Mouse (Mus musculus): ENCODE data around the gene Wdr31. TPM values are rescaled to one million over a fixed set of nuclear protein-coding genes. Genes with fewer than 3 reads are reported as not detected.

Wdr31 gene
- 0.37 and 0.41 TPM in 2 replicates for polyA plus RNA-seq (2012; rRNA removed)

GRCm38 (mm10) chr4:62470598-62471051 lies at the start of gene Wdr31:
Gene Wdr31, minus strand, starts transcription at chr4:62470896.

GRCm38 (mm10) chr4:62519849-62520233 lies 49.1 kb upstream of the Wdr31 start, which contains the start of gene Alad:
Gene Alad, minus strand, starts transcription at chr4:62519918.

GRCm38 (mm10) chr4:62503374-62503970 lies 32.8 kb upstream of the Wdr31 start, which contains the start of gene Hdhd3:
Gene Hdhd3, minus strand, starts transcription at chr4:62503467.

GRCm38 (mm10) chr4:62479937-62480708 lies 9.4 kb upstream of the Wdr31 start, which contains the start of gene Bspry:
Gene Bspry, plus strand, starts transcription at chr4:62480053.

GRCm38 (mm10) chr4:62435081-62435480 lies 35.6 kb downstream of the Wdr31 start, which contains the start of gene Rnf183:
Gene Rnf183, minus strand, starts transcription at chr4:62435252.

GRCm38 (mm10) chr4:62408601-62409282 lies 62.0 kb downstream of the Wdr31 start, which contains the start of the genes Cdc26 and Prpf4:
Gene Cdc26, minus strand, starts transcription at chr4:62408642.
Gene Prpf4, plus strand, starts transcription at chr4:62408797.

Other genes starting within 250 kb of the Wdr31 start
- gene Zfp37, start 239.8 kb downstream of the Wdr31 start, polyA plus RNA-seq (2012; rRNA removed), result 0.35 and 0.43 TPM in 2 replicates
- gene Slc31a2, start 208.3 kb downstream of the Wdr31 start, polyA plus RNA-seq (2012; rRNA removed), result 10.7 and 13.0 TPM in 2 replicates
- 12.3 and 14.7 TPM in 2 replicates for gene Fkbp15, start 110.3 kb downstream of the Wdr31 start, polyA plus RNA-seq (2012; rRNA removed)
- gene Slc31a1, start 110.2 kb downstream of the Wdr31 start, polyA plus RNA-seq (2012; rRNA removed), result 47.5 and 50.3 TPM in 2 replicates
- 38.3 and 38.5 TPM in 2 replicates for gene Cdc26, start 62.3 kb downstream of the Wdr31 start, polyA plus RNA-seq (2012; rRNA removed)
- 5.7 and 5.8 TPM in 2 replicates for gene Prpf4, start 62.1 kb downstream of the Wdr31 start, polyA plus RNA-seq (2012; rRNA removed)
- not detected in 2 replicates for gene Rnf183, start 35.6 kb downstream of the Wdr31 start, polyA plus RNA-seq (2012; rRNA removed)
- 0.19 and 0.26 TPM in 2 replicates for gene Bspry, start 9.2 kb upstream of the Wdr31 start, polyA plus RNA-seq (2012; rRNA removed)
- gene Hdhd3, start 32.6 kb upstream of the Wdr31 start, polyA plus RNA-seq (2012; rRNA removed), result 11.5 and 12.4 TPM in 2 replicates
- 130 and 133 TPM in 2 replicates for gene Alad, start 49.0 kb upstream of the Wdr31 start, polyA plus RNA-seq (2012; rRNA removed)
- 19.8 and 20.6 TPM in 2 replicates for gene Pole3, start 54.2 kb upstream of the Wdr31 start, polyA plus RNA-seq (2012; rRNA removed)
- gene 4933430I17Rik, start 54.5 kb upstream of the Wdr31 start, polyA plus RNA-seq (2012; rRNA removed), result 0.06 and 0.09 TPM in 2 replicates
- gene Rgs3, start 89.0 kb upstream of the Wdr31 start, polyA plus RNA-seq (2012; rRNA removed), result 5.3 and 5.4 TPM in 2 replicates